Mouse (Mus musculus): ENCODE results near the gene Mical3.

Gene Mical3

DNA sequence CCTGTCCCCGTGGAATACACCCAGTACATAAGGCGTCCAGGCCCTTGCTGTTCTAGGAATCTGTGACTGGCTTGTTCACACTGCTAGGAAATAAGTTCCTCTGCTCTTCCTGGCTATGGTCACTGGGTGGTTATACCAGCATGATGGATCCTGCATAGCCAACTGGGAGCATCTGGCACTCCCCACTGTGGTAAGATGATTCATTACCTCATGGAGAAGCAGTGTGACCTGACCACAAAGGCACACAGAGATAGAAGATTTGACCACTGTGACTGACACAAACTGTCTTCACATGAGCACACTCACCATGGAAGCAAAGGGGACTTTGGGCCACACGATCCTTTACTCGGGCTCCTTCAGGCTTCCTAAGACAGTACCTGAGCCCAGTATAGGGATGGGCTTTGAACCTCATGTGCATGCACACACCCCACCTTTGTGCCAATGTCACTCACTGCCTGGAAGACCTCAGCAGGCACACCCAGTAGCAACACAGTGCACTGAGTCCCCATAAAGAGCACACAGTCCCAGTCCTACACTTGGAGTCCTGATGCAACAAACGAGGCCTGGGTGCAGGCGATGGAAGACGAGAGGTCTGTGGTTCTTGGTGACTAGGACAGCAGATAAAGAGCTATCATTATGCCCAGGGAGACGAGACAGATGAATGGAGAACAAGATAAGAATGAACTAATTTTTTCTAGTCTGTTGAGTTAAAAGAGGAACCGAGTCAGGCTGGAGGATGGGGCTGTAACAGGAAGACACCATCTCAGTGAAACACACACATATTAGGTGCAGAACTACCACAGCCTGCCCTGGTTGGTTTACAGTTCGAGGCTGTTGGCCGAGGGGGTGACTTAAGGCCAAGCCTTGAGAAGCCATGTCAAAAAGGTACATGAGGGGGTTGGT, 174.3 kb downstream of the Mical3 start:
- DNase-seq, result no peak

DNA sequence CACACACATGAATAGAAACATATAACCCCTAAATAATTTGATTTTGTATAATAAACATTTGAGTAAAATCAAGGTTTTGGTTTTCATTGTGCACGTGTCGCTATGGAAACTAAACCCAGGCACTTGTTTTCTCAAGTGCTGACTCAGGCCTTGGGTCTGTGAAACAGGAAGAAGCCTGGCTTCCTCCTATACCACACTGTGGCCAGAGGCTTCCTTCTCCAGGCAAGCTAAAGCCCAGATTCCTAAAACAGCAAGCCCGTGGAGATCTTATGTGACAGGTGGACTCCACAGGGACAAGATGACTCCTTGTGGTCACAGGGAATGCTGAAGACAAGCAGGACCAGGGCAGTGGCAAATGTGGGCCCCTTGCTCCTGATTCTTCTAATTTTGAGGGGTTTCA, 175.6 kb downstream of the Mical3 start:
- no peak for DNase-seq

DNA sequence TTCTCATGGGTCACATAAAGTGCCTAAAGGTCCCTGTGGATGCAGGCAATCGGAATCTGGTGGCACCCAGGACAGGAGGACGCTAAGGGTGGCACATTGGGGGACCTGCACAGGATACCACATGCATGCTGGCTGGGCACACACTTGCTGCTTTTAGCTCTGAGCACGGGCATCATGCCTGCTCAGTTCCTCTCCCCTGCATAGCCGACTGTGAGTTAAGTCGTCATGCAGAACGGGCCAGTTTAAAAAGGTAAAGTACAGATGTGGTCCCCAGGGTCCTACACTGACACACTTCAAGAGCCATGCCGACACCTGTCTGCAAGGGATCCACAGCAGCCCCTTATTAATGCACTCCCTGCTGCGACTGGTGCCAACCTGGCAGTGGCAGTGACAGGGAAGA, 176.6 kb downstream of the Mical3 start:
- DNase-seq, result no peak

DNA sequence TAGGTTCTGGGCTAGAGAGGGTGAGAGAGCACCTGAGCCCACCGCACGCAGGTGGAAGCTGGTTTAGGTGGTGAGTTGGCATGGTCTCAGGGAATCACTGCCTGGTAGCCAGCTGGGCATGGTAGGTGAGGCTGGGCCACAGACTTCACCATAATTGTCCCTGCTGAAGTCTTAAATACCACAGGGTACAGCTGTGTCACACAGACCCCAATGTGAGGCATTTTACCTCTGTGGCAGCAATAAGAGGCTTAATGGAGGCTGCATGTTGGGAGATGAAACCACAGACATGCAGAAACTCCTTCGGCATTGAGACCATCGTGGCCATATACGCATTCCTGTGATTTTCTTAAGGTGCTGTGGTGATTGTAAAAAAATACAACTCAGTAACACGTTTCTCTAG, 178.3 kb downstream of the Mical3 start:
- no peak for DNase-seq

DNA sequence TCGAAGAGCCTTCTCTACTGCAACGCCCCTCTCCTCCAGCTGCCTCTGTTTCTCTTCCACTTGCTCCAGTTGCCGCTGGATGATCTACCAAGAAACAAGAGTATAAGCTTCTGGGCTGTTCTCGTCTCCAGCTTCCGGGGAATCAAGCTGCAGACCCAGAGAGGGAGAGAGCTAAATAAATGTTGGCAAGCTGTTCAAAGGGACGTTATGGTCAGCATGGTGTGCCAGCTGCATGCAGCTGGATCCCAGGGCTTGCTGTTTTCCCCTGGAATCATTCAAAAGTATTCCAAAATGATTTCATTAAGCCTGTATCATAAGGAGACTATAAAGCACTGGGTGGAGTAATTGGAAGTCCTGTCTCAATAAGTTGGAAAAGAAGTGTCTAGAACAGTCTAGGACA, 179.5 kb downstream of the Mical3 start:
- no peak for DNase-seq

DNA sequence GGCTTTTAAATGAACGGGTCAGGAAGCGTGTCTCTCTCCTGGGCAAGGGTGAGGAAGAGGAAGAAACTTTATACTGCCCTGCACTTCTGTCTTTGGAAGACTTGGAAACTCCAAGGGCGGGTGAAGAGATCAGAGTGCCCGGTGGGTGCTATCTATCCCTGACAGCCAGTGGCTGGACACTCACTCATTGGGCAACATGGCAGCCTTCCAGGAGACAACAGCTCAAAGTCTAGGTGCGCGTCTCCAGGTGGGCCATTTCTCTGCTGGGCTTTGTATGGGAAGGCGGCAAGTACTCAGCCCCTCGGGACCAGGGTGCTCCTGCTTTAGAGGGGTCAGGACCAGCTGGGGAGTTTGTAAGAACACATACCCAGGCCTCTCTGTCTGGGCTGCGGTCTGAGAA, 185.3 kb downstream of the Mical3 start:
- DNase-seq, result no peak

DNA sequence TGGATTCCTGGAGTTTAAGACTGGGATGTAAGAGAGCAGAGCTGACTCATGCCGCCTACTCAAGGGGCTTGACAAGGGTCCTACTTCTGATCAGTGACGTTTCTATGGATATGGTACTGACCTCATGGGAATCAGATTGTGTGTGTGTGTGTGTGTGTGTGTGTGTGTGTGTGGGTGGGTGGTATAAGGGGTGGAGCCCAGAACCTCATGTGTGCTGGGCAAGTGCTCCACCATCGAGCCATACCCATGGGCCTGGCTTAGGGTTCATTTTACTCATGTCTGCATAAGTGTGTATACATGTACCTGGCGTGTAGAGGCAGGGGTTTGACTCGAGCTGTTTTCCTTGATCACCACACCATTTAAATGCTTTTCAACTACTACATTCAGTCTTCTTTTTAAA, 186.8 kb downstream of the Mical3 start:
- DNase-seq, result no peak

DNA sequence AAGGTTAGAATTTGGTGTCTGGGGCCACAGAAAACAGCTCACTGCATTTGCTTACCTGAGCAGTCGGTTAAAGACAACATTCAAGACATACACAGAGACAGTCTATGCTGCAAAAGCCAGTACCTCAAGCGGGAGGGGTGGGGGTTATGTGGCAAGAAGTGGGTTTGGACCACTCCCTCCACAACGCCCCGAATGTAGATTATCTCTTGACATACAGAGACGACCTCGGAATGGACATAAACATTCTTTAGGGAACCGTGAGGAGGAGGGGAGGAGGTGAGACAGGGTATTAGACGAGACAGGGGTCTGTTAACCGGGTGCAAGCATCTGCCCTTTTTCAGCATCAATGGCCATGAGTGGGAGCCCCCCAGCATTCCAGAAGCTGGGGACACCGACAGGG, 187.2 kb downstream of the Mical3 start:
- DNase-seq, result no peak

DNA sequence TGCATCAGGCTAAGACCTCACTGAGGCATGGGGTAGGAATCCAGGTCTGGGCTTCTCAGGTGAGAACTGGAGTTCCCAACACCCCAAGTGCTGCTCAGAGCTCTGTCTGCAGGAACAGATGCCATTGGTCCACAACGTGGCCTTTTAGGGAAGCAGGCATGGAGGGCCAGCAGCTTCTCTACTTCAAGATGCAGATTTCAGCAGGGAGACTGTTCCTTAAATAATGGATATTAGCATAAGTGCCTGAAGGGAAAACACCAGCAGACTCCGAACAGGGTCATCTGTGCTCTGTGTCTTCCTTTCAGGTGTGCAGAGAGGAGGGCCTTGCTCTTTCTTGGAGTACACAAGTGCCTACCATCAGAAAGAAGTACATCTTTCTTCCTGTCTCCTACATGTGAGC, 187.7 kb downstream of the Mical3 start:
- no peak for DNase-seq

DNA sequence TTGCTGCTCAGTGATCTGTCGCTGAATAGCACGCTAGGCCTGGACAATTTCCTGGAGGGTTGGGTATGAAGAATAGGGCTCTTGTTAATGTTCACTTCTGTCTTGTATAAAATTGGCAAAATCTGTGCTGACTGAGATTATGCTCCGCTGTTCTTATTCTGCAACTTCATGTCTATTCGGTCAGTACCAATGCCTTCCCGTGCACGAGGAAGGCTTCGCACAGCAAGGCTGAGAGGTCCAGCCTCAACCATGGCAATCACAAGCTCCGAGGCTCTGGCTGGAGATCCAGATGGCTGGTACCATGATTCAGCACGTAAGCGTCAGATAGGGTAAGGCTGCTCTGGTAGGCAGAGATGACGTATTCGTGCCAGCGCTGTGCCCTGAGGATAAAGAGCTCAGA, 189.2 kb downstream of the Mical3 start:
- no peak for DNase-seq

DNA sequence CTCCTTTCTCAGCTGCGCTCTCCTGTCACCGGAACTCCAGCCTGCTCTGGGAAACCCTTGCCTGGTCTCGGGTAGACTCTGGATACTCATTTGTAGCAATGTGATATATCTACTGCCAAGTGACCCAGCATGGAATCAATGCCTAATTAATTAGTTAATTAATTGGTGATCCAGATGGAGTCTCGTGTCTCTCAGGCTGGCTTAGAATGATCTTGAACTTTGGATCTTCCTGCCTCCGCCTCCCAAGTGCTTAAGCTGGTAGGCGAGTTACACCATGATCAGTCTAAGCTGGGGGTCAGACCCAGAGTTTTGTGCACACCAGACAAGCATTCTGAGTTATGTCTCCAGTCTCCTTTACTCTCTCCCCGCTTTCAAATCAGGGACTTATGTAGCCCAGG, 189.7 kb downstream of the Mical3 start:
- DNase-seq, result no peak

DNA sequence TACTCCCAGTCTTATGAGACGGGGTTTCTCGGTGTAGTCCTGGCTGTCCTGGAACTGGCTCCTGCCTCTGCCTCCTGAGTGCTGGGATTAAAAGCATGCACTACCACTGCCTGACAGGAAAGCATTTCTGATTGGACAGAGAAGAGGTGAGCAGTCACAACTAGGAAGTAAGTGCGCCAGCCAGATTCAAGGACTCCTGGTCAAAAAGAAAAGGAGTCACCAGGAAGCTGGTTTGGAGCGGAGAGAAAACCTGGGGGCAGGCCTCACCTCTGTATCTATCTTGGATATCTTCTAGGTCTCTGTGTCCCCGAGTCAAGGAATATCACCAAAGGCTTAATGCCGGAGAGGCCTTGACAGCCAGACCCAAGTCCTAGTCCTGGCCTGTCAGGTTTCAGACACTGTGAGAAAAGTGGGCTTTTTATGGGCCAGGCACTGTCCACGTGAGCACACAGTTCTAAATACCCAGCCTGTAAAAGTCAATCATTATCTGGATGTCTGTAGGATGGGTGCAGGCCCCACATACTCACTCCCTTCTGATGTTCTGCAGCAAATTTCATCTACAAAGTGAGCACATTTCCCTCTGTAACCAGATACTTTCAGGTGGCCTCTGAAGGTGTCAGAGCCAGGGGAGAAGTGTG, 190.2 kb downstream of the Mical3 start:
- no peak for DNase-seq

DNA sequence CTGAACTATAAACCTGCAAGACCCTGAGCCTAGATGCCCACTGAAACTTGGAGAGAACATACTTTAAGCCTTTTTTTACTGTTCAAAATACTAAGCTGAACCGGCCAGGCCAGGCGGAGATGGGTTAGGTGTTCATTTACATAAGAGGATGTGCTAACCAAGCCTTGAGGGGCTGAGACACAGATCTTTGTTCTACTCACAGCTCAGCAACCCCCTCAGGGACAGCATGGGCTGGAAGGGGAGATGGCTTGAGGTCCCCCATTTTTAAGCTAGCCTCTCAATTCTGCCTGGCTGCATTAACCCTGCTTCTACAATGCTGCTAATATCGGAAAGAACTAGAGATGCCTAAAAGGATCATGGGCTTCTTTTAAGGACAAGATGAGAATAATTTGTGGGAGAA, 191.0 kb downstream of the Mical3 start:
- DNase-seq, result no peak

DNA sequence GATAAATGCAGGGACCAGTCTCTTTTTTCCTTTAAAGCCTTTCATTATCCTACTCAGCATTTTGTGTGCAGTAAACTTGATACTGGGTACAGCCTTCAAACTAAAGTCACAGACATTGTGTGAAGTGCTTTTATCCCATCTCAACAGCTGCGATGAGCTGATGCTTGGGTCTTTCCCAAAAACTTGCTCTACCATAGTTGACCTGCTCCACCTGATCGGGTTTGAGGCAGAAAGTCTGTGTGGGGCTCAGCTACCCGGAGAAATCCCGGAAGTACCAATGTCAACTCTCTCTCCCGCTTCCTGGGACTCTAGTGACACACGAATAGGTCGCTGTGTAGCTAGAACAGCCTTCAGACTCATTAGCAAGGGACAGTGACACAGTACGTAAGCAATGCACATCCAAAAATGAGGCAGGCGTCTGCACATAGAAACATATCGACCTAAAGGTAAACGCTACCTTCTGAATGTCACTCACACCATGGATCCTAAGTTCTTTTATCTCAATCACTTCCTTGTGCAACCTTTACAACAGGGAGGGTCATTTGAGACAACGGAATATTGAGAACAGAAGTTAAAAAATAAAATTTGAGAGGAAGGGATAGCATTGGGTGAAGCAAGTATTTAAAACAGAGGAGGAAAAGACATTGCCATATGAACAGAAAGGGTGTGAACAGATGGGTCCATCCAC, 191.9 kb downstream of the Mical3 start:
- DNase-seq, result no peak

DNA sequence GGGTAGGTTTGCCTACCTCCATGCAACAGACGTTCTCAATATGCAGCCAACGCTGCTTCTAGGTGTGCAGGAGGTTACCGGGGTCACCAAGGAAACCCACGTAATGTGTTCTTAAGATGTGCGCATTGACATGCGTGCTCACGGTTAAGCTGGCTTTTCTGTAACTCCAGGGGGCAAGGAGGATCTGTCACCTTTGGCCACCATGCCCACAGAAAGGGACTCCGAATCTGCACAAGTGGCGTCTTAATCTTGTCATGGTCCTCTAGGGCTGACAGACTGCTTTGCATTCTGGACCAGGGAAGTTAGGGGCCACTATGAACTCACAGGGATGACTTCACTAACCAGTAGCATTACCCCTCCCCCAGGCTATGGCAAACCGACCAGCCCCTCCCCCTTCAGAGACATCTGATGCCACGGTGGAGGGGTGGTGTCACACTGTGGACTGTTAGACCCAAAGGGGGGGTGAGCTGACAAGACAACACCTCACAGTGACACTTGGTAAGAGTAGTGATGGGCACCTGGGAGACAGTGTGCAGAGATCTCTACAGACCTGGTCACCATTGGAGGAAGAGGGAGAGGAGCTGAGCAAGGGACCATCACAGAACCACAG, 192.7 kb downstream of the Mical3 start:
- DNase-seq, result no peak

DNA sequence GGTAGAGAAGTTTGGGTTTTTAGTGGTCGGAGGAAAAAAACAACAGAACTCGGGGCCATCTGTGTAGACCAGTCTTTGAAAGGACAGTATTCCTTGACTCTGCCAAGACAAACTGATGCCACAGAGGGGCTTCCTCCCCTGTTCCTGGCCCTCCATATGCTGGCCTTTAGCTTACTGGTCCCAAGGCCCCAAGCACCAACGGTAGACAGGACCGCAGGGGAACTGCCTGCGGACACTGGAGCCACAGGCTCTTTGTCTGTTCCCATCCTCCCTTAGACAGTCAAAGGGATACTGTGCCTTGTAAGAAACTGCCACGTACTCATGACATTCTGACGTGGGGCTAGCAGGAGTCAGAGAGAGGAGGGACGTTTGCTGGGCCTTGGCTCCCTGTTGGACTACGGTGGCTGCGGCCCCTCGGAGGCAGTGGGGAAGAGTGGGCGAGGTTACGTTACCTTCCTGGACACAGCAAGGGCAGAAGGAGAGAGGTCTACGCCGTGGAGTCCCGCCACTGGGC, 193.6 kb downstream of the Mical3 start:
- no peak for DNase-seq

DNA sequence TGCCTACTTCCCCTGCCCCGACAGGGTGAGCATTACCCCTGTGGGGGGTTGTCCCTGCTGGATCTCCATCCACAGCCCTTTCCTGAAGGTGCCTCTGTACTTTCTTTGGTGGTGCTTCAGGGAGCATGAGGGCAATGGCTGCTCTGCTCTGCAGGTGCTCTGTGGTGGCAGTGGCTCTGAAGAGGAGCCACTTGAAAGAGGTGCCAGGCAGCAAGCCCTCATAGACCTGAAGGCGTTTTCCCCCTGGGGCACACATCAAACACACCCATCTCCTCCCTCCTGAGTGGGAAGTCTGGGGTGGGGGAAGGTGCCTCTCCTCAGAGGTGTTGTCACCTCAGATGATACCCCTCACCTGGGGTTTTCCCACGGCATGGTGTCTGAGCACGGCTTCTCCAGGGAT, 196.6 kb downstream of the Mical3 start:
- DNase-seq, result no peak

DNA sequence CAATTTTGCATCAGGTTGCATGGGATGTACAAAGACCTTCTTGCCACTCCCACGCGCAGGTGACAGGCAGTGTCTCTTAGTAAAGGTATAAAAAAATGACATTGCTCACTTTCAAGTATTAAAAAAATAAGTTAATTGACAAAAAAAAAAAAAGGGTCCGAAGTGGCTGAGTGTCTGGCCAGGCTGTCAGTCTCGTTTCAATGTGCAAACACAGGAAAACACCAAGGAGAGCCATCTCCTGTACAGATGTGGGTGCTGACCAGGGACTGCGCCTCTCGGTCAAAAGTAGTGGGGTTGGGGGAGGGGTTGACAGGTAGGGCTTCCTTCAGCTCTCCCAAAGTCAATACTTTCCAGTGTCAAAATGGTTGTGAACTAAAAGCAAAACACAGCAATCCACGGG, 197.1 kb downstream of the Mical3 start:
- no peak for DNase-seq

DNA sequence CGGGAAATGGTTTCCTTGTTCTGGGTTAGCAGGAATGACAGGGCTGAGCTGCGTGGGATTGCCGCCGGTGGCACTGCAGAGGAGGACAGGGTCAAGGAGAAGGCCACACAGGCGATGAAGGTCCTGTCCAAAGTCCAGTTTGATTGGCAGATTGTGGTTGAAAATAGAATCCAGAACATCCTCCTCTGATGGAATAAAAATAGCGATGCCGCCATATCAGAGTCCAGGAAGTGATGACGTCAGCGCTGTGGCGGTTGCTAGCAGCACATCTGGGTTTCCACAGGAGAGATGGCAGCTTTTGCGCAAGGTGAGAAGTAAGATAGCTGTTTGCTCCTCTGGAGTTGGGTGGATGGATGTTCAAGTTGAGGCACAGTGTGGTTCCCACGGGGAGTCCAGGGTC, 198.2 kb downstream of the Mical3 start:
- DNase-seq, result no peak

DNA sequence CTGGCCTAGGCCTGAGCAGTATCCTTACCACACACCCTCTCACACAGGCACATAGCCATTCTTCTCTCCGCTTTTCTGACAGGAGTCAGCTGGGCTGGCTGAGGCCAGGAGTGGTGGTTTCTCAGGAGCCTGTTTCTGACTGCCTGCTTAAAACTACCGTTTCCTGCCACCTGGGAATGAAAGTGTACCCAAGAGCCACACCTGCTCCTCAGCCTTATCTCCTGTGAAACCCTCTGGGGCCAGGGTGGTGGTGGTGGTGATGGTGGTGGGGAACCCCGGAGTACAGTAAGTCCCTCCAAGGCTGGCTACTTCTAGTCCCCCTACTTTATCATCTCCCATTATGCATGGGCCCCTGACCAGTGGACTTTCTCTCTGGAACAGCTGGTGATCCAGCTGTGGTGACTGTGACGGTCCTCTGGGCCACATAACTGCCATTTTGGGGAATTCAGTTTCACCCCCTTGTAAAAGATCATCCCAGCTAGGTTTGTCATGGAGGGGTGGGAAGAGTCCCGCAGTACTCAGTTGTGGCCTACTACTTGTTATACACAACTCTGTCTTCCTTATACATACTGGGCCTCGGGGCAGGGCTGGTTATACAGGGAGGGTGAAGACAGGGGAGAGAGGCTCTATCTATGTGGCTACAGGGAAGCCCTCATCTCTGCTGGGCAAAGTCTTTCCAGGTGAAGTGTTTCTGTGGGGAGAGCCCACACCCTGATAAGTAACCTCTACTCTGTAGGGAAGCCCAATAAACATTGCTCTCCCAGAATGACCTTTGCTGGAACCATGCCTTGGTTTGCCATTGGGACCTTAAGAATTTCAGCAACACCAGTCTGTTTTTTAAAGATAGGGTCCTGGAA, 200.1 kb downstream of the Mical3 start:
- DNase-seq, result no peak

DNA sequence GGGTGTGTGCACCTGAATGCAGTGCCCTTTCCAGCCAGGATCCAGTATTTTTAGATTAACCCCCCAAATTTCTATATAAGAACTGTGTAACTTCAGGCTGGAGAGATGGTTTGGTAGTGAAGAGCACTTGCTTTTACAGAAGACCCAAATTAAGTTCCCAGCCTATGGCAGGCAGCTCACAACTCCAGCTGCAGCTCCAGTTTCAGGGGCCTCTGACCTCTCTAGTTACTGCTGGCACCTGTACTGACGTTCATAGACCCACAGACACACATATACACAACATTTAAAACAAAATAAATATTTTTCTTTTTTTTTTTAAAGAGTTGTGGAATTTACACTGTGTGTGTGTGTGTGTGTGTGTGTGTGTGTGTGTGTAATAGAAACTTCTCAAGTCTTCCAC, 201.4 kb downstream of the Mical3 start:
- no peak for DNase-seq

DNA sequence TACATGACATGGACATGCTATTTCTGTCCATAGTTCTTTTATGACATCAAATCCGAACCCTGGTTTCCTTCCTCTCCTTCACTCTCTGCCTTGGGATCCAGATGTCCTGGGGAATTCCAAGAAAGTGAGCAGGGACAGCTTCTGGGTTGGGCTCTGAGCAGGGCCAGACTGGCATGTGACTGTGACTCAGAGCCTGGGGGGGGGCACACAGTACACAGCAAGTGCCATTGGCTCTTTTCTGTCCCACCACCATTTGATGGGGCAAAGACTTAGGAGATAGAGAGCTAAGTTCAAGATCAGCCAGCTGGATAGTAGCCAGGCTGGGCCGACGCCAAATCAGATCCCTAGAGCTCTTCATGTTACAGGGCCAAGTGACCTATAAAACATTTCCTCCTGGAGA, 203.0 kb downstream of the Mical3 start:
- DNase-seq, result peak; percentile 42
